Mouse (Mus musculus): Measurements from ENCODE around the gene Dab1. TPM values are rescaled to one million over a fixed set of nuclear protein-coding genes. Genes with fewer than 3 reads are reported as not detected.

The Dab1 gene
- polyA plus RNA-seq, 1 experiment from 2014 or later = 0.30 TPM

DNA sequence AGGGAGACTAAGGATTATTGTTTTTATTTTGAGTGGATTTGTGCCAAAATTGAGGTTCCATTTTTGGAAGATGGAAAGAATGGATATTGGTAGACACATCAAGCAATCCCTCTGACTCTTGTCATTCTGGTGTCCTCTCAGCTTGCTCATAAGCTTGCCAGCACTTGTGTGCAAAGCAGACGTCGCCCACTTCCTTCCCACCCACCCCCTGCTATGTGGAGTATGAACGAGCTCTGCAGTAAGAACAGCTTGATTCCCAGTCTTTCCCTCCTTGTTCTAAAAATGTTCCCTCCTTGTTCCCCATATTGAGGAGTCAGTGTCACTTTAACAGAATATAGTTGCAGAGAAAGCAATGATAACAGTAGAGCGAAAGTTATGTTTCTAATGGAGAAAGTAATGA, 11.0 kb downstream of the Dab1 start:
- Histone ChIP-seq H3K4me2 (no peak overlapping the region), H3K27ac (no peak overlapping the region), H3K9me3 (replicated peaks) (no peaks in the 10 kb centered on the region), H3K9ac (no peak overlapping the region), H3K36me3 (no peaks in the 10 kb centered on the region), H3K4me3 (replicated peaks) (no peak overlapping the region), H3K4me1 (replicated peaks) (no peaks in the 10 kb centered on the region), H3K27me3 (no peaks in the 10 kb centered on the region)
- WGBS (ENCODE audit: insufficient replicate concordance) = 36% methylated on average over 4 of the region's 4 CpGs
- DNase-seq (no peak), ATAC-seq (ENCODE audit: low read depth) (no peak)

DNA sequence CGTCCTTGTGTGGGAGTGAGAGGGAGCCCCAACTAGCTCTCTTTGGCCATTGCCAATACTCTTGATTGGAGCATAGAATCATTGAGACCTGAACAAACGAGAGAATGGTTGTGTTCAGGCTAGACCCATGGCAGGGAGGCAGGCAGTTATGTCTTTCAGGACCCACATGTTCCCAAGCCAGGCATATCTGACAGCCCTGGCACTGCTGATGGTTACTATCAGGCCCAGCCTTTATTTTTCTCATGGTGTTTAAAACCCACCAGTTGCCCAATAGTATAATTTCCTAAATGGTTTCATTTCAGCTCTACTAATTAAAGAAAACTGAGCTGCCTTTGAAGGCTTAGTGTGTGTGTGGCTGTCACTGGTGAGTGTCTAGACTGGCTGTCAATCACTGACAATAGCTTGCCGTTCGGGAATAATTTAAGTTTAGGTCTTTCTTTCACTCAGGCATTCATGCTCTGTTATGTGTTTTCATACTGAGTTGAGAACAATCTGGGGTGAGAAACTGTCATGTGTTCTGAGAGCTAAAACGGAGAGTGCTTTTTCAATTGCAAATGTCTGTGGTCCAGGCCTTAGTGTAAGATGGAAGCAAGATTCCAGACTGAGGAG, 17.1 kb downstream of the Dab1 start:
- WGBS (ENCODE audit: insufficient replicate concordance) = 52% methylated on average over 5 of the region's 5 CpGs
- no peaks in the 10 kb centered on the region for H3K36me3 ChIP-seq
- ATAC-seq (ENCODE audit: low read depth) = no peak

DNA sequence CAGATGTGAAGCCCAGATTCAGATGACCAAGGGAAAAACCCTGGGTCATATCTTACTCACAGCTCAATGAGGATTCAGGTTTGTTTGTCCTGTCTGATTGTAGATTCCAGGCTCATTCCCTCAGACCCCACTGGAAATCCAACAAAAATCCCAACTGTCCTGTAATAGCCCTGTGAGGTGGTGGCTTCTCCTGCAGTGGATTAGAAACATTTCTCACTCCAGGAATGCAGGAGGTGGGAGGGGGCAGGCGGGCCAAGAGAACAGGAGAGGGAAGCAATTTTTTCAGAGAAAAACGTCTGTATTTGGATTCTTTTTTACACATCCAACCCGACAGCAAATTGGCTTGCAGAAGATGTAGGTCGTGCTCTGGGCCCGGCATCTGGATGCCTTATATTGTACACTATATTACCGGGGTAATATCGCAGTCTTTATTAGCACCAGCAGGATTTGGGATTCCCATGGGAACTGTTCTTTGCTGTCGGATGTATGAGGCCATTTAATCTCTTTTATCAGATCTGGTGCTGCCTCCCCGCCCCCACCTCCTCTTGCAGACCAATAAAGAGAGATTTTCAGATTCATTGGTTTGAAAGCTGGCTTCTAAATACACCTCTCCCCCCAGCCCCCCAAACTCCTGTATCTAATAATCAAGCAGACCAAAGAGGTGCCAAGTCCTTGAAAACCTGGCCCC, 29.2 kb downstream of the Dab1 start:
- no peak overlapping the region for H3K4me2 ChIP-seq
- ATAC-seq (ENCODE audit: low read depth) (no peak), DNase-seq (no peak)
- H3K27ac ChIP-seq = no peak overlapping the region
- H3K9ac ChIP-seq = no peak overlapping the region
- WGBS (ENCODE audit: insufficient replicate concordance) = 56% methylated on average over 9 of the region's 9 CpGs
- H3K9me3 ChIP-seq (replicated peaks) = no peaks in the 10 kb centered on the region
- H3K27me3 ChIP-seq = no peaks in the 10 kb centered on the region
- no peak overlapping the region for H3K4me3 ChIP-seq (replicated peaks)
- no peaks in the 10 kb centered on the region for H3K4me1 ChIP-seq (replicated peaks)
- no peaks in the 10 kb centered on the region for H3K36me3 ChIP-seq

More for the DNA sequence above, 17.1 kb downstream of the Dab1 start:
- no peak for DNase-seq
- H3K27ac ChIP-seq = no peak overlapping the region
- H3K4me2 ChIP-seq = no peak overlapping the region
- no peak overlapping the region for H3K4me3 ChIP-seq (replicated peaks)
- H3K4me1 ChIP-seq (replicated peaks) = no peaks in the 10 kb centered on the region
- no peaks in the 10 kb centered on the region for H3K9me3 ChIP-seq (replicated peaks)
- H3K9ac ChIP-seq = no peak overlapping the region
- no peaks in the 10 kb centered on the region for H3K27me3 ChIP-seq

DNA sequence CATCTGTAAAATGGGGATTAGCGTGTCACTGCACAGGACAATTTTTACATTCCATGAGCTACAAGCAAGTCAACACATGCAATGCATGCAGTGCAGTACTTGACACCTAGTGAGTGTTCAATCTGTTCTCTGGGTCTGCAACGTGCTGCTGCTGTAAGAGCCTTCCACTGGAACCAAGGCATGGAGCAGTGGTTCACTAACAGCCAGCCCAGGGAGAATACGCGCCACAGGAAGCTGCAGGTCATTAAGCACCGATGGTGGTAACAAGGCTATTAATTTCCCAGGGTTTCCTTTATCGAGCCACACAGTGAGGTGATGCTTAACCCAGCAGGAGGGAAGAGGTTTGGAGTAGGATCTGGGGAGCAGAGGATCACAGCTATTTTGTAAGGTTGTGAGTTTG, 36.6 kb downstream of the Dab1 start:
- no peak for DNase-seq
- Histone ChIP-seq H3K27me3 (no peaks in the 10 kb centered on the region), H3K27ac (no peak overlapping the region), H3K4me1 (replicated peaks) (no peaks in the 10 kb centered on the region), H3K9ac (no peak overlapping the region), H3K36me3 (no peaks in the 10 kb centered on the region), H3K4me2 (no peak overlapping the region), H3K9me3 (replicated peaks) (no peaks in the 10 kb centered on the region), H3K4me3 (replicated peaks) (no peak overlapping the region)
- no peak for ATAC-seq (ENCODE audit: low read depth)
- WGBS (ENCODE audit: insufficient replicate concordance) = 25% methylated on average over 6 of the region's 6 CpGs

DNA sequence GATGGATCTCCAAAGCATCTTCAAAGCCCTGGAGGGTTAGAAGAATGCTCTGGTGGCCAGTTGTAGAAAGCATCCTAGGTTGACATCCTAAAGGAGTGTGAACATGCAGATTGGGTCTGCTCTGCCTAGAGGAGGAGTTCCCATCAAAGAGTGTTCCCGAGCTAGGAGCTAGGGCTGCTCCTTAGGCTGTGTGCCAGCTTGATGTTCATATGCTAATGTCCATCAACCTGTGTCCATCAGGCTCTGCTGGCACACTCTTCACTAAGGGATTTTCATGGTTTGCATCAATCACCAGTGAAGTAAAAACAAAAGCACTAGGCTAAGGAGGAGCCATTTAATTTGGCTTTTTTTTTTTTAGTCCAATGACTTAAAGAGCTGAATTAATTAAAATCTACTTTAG, 42.2 kb downstream of the Dab1 start:
- Histone ChIP-seq H3K4me1 (replicated peaks) (no peaks in the 10 kb centered on the region), H3K27ac (no peak overlapping the region), H3K4me3 (replicated peaks) (no peak overlapping the region), H3K36me3 (no peaks in the 10 kb centered on the region), H3K9me3 (replicated peaks) (no peaks in the 10 kb centered on the region), H3K4me2 (no peak overlapping the region), H3K27me3 (no peaks in the 10 kb centered on the region), H3K9ac (no peak overlapping the region)
- 33% methylated on average over 1 of the region's 1 CpGs for WGBS (ENCODE audit: insufficient replicate concordance)
- ATAC-seq (ENCODE audit: low read depth) = no peak
- no peak for DNase-seq

DNA sequence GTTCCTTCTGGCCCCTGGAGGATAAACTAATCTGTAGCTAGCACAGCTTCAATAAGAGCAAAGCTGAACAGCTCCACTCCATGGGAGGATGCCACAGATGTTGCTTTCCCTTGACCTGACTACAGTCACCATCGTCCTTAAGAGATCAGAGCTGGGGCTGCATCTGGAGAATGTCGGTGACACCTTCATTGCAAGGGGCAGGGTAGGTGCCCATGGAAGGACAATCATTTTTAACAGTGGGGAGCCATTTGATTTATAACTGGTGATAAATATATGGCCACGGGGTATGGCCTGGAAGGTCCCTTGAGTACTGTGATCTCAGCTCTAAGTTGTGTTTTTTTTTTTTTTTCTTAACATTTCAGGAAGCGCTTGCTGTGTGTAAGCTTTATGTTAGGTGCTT, 48.3 kb downstream of the Dab1 start:
- no peak overlapping the region for H3K9ac ChIP-seq
- H3K9me3 ChIP-seq (replicated peaks) = no peaks in the 10 kb centered on the region
- no peak overlapping the region for H3K4me2 ChIP-seq
- 60% methylated on average over 4 of the region's 4 CpGs for WGBS (ENCODE audit: insufficient replicate concordance)
- H3K36me3 ChIP-seq = no peaks in the 10 kb centered on the region
- no peak overlapping the region for H3K4me3 ChIP-seq (replicated peaks)
- no peak for DNase-seq
- ATAC-seq (ENCODE audit: low read depth) = no peak
- no peaks in the 10 kb centered on the region for H3K27me3 ChIP-seq
- H3K4me1 ChIP-seq (replicated peaks) = no peaks in the 10 kb centered on the region
- H3K27ac ChIP-seq = no peak overlapping the region

DNA sequence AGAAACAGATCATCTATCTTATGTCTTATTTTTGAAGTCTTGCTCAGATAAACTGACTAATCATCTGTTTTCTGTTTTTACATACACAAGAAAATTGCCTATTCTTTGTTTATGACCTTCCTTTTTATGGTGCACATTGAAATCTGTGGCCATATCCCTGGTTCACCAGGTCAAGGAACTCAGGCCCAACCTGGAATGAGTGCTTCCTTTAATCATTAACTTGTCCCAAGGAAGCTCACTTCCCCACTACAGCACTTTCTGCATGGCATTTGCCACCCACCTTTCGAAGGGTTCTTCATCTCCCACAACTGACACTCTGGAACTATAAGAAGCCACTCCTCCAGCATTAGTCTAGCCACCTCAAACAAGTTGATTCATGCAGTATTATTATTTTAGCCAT, 58.0 kb downstream of the Dab1 start:
- no peak overlapping the region for H3K27ac ChIP-seq
- H3K36me3 ChIP-seq = no peaks in the 10 kb centered on the region
- DNase-seq (no peak), ATAC-seq (ENCODE audit: low read depth) (no peak)
- H3K4me1 ChIP-seq (replicated peaks) = no peaks in the 10 kb centered on the region
- no peak overlapping the region for H3K4me3 ChIP-seq (replicated peaks)
- no peaks in the 10 kb centered on the region for H3K27me3 ChIP-seq
- no peaks in the 10 kb centered on the region for H3K9me3 ChIP-seq (replicated peaks)
- no peak overlapping the region for H3K9ac ChIP-seq
- 30% methylated on average over 1 of the region's 1 CpGs for WGBS (ENCODE audit: insufficient replicate concordance)
- no peak overlapping the region for H3K4me2 ChIP-seq

DNA sequence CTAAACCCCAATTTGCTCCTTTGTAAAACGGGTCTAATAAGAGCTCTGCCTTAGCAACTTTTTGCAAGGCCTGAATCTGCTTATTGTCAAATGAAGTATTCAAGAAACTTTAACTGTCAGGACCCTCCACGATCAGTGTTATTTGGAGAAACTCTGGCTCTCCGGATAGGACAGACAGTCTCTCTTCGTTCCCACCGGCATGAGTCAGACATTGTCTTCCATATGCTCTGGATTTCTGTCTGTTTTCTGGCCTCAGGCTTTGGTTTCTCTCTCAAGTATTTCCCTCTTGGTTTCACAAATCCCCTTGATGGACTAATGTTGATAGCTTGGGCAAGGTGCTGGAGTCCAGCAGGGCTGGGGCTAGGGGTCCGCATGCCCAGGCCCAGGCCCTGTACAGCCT, 59.3 kb downstream of the Dab1 start:
- no peak overlapping the region for H3K9ac ChIP-seq
- no peak overlapping the region for H3K4me2 ChIP-seq
- 68% methylated on average over 6 of the region's 6 CpGs for WGBS (ENCODE audit: insufficient replicate concordance)
- H3K4me1 ChIP-seq (replicated peaks) = no peaks in the 10 kb centered on the region
- no peak for DNase-seq
- H3K4me3 ChIP-seq (replicated peaks) = no peak overlapping the region
- H3K36me3 ChIP-seq = no peaks in the 10 kb centered on the region
- H3K27me3 ChIP-seq = no peaks in the 10 kb centered on the region
- ATAC-seq (ENCODE audit: low read depth) = no peak
- no peak overlapping the region for H3K27ac ChIP-seq
- no peaks in the 10 kb centered on the region for H3K9me3 ChIP-seq (replicated peaks)

DNA sequence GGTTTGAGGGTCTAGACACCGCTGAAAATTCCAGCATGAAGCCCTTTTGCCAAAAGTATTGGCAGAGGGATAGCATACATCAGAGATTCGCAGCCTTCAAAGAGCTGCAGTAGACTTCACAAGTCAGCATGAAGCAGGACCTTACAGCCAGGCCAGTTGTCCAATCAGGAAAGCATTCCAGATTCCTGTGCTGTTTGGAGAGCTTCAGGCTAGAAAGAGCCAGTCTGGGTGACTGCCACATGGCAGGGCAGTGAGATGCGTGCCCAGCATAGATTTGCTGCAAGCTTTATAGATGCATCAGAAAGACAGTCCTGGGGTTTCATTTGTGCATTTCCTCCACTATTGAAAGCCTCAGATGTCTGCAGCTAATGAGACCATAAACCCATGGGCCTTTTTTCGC, 66.0 kb downstream of the Dab1 start:
- no peak overlapping the region for H3K4me2 ChIP-seq
- H3K4me1 ChIP-seq (replicated peaks) = no peaks in the 10 kb centered on the region
- no peak overlapping the region for H3K9ac ChIP-seq
- H3K27ac ChIP-seq = no peak overlapping the region
- no peak overlapping the region for H3K4me3 ChIP-seq (replicated peaks)
- no peak for ATAC-seq (ENCODE audit: low read depth)
- H3K27me3 ChIP-seq = no peaks in the 10 kb centered on the region
- 57% methylated on average over 4 of the region's 4 CpGs for WGBS (ENCODE audit: insufficient replicate concordance)
- H3K9me3 ChIP-seq (replicated peaks) = no peaks in the 10 kb centered on the region
- H3K36me3 ChIP-seq = no peaks in the 10 kb centered on the region
- no peak for DNase-seq

DNA sequence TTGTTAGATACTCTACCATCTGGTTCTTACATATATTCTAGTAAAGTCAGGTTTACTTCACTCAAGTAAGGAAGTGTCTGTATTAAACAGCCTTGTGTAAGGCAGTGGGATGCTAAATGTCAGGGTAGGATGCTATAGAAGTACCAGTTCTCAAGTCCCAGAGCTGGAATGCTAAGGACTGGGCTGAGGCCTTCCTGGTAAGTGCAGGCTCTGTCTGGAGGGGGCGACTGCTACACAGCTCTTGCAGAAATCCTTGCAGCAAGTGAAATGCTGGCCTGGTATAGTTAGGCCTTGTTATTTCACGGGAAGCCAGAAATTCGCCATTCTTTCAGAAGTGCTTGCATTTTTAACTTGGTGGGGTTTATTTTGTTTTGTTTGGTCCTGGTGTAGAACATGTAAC, 72.6 kb downstream of the Dab1 start:
- H3K4me2 ChIP-seq = no peak overlapping the region
- H3K36me3 ChIP-seq = no peaks in the 10 kb centered on the region
- 42% methylated on average over 3 of the region's 3 CpGs for WGBS (ENCODE audit: insufficient replicate concordance)
- ATAC-seq (ENCODE audit: low read depth) (no peak), DNase-seq (no peak)
- no peaks in the 10 kb centered on the region for H3K9me3 ChIP-seq (replicated peaks)
- H3K4me1 ChIP-seq (replicated peaks) = no peaks in the 10 kb centered on the region
- H3K27ac ChIP-seq = no peak overlapping the region
- H3K27me3 ChIP-seq = no peaks in the 10 kb centered on the region
- H3K9ac ChIP-seq = no peak overlapping the region
- H3K4me3 ChIP-seq (replicated peaks) = no peak overlapping the region

DNA sequence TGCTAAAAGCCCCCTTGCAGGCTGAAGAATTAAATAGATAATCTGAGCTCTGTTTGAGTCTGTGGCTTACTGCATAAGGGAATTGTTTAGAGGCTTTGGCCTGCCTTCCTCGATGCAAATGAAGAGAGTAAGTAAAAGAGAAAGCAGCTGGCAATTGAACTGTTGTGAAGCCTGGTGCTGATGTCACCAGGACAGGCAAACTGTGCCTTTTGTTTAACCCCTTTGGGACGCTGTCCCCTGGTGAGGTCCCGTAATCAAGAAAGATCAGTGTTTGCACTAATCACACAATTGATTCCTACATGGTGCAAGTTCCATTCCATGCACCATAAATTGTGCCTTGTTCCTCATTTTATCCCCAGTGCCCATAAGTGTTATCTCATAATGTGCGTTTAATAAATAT, 80.6 kb downstream of the Dab1 start:
- H3K4me1 ChIP-seq (replicated peaks) = no peaks in the 10 kb centered on the region
- DNase-seq (no peak), ATAC-seq (ENCODE audit: low read depth) (no peak)
- H3K9me3 ChIP-seq (replicated peaks) = no peaks in the 10 kb centered on the region
- no peak overlapping the region for H3K4me2 ChIP-seq
- H3K9ac ChIP-seq = no peak overlapping the region
- no peak overlapping the region for H3K27ac ChIP-seq
- WGBS (ENCODE audit: insufficient replicate concordance) = 47% methylated on average over 4 of the region's 4 CpGs
- H3K36me3 ChIP-seq = no peaks in the 10 kb centered on the region
- no peak overlapping the region for H3K4me3 ChIP-seq (replicated peaks)
- no peaks in the 10 kb centered on the region for H3K27me3 ChIP-seq

DNA sequence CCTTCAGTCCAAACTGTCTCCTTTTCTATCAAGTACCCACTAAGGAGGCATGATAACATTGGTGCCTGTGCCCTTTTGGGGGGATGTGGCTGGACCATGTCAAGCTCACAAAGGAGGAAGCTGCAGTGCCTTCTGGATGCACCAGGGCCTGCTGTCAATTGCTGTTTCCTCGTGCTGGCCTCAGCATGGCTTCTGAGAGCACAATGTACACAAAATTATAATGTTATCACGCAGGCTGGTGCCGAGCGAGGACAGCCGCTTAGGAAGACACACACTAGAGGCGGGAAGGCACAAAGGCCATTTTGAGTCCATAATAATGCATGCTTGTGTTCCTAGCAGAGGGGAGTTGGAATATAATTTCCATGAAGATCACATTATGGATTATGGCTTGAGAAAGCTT, 81.2 kb downstream of the Dab1 start:
- no peak overlapping the region for H3K4me2 ChIP-seq
- no peak for DNase-seq
- WGBS (ENCODE audit: insufficient replicate concordance) = 52% methylated on average over 6 of the region's 6 CpGs
- ATAC-seq (ENCODE audit: low read depth) = no peak
- H3K4me3 ChIP-seq (replicated peaks) = no peak overlapping the region
- H3K9me3 ChIP-seq (replicated peaks) = no peaks in the 10 kb centered on the region
- H3K9ac ChIP-seq = no peak overlapping the region
- no peaks in the 10 kb centered on the region for H3K36me3 ChIP-seq
- H3K27me3 ChIP-seq = no peaks in the 10 kb centered on the region
- no peak overlapping the region for H3K27ac ChIP-seq
- no peaks in the 10 kb centered on the region for H3K4me1 ChIP-seq (replicated peaks)

All from liver, embryonic 13.5 days (tissue).